Mouse (Mus musculus) neutrophil, adult 59 days (primary cell): ENCODE results near the gene Apol9a. TPM values are rescaled to one million over a fixed set of nuclear protein-coding genes. Genes with fewer than 3 reads are reported as not detected.

ENCODE experiments used
- total RNA-seq, 2 experiments: library from RNA; stranded (reverse); gene quantifications; 1 replicate in 1 of 2; 2 replicates in 1 of 2; pipeline ENCODE4 v1.2.4; 2023

The Apol9a gene
- total RNA-seq, result not detected

GRCm38 (mm10) chr15:77411035-77411434 lies at the start of gene Apol9a:
Apol9a (minus strand) TSS chr15:77411135.

GRCm38 (mm10) chr15:77447392-77447791 lies 36.5 kb upstream of the Apol9a start, which contains the start of gene Apol7b:
Apol7b (minus strand) TSS chr15:77447492.

GRCm38 (mm10) chr15:77399027-77399426 lies 11.9 kb downstream of the Apol9a start, which contains the start of gene Apol7a:
Apol7a (minus strand) TSS chr15:77399110.

Other genes starting within 250 kb of the Apol9a start
- 1 to 10 TPM in 1 of 2 experiments, under 1 TPM in 1; 0.64 to 1.1 TPM for gene Rbfox2, start 104.1 kb downstream of the Apol9a start, total RNA-seq
- gene Apol7a, start 12.0 kb downstream of the Apol9a start, total RNA-seq, result not detected
- not detected for gene Apol7b, start 36.4 kb upstream of the Apol9a start, total RNA-seq
- not detected for gene Apol10a, start 65.9 kb upstream of the Apol9a start, total RNA-seq
- not detected for gene Apol11a, start 97.1 kb upstream of the Apol9a start, total RNA-seq
- gene Apol7c, start 122.2 kb upstream of the Apol9a start, total RNA-seq, result not detected
- not detected for gene 1700025B11Rik, start 150.8 kb upstream of the Apol9a start, total RNA-seq
- not detected for gene Apol10b, start 185.0 kb upstream of the Apol9a start, total RNA-seq
- gene Gm36245, start 188.1 kb upstream of the Apol9a start, total RNA-seq, result not detected
- under 1 TPM; 0.64 to 0.71 TPM for gene Apol11b, start 232.2 kb upstream of the Apol9a start, total RNA-seq